ENCODE assay signal across 7 mouse cellular contexts in genomic region chr7:141460391-141461113, GRCm38 (mm10). TPM values are rescaled to one million over a fixed set of nuclear protein-coding genes. Genes with fewer than 3 reads are reported as not detected.
A peak's percentile ranks its signal among the peaks of the same experiment; 100 is the strongest.
DNase-seq lines count a peak whose midpoint lies in the region; ATAC-seq and TF ChIP-seq lines count a peak whose summit lies in the region.

Gene Cracr2b (plus strand): TSS chr7:141461094.

- H3K9me3 ChIP-seq in E14TG2a.4 (ENCODE audit: low read length), result no peaks in the 10 kb centered on the region
- H3K9me3 ChIP-seq in forebrain, embryonic 16.5 days (ENCODE audit: control insufficient read depth, low read length), result no peaks in the 10 kb centered on the region
- no peaks in the 10 kb centered on the region for H3K9me3 ChIP-seq in hindbrain, embryonic 16.5 days (ENCODE audit: control insufficient read depth, low read length)

- H3K9ac ChIP-seq in forebrain, embryonic 16.5 days (replicated peaks; ENCODE audit: low read depth, low read length), result peak within 1 kb of the TSS; percentile 38
- peak within 1 kb of the TSS; percentile 65 for H3K9ac ChIP-seq in hindbrain, embryonic 16.5 days (ENCODE audit: low read depth, low read length)

- no peak within 1 kb of the TSS for H3K27ac ChIP-seq in forebrain, embryonic 16.5 days (ENCODE audit: low read length)
- H3K27ac ChIP-seq in hindbrain, embryonic 16.5 days (ENCODE audit: low read depth, low read length), result no peak within 1 kb of the TSS
- peak within 1 kb of the TSS; percentile 58 for H3K27ac ChIP-seq in macrophage

- H3K4me3 ChIP-seq in C2C12 (ENCODE audit: insufficient read depth, poor library complexity, severe bottlenecking), result no peak within 1 kb of the TSS
- peak within 1 kb of the TSS; percentile 76 for H3K4me3 ChIP-seq in E14TG2a.4 (replicated peaks; ENCODE audit: low read length)
- peak within 1 kb of the TSS; percentile 36 for H3K4me3 ChIP-seq in forebrain, embryonic 16.5 days (replicated peaks; ENCODE audit: low read length)
- peak within 1 kb of the TSS; percentile 46 for H3K4me3 ChIP-seq in hindbrain, embryonic 16.5 days (ENCODE audit: low read length)
- peak within 1 kb of the TSS; percentile 38 for H3K4me3 ChIP-seq in macrophage (ENCODE audit: inconsistent target)

- H3K4me2 ChIP-seq in forebrain, embryonic 16.5 days (ENCODE audit: low read length), result peak within 1 kb of the TSS; percentile 54
- peak within 1 kb of the TSS; percentile 81 for H3K4me2 ChIP-seq in hindbrain, embryonic 16.5 days (ENCODE audit: low read length)

- peaks cover 3% of the 10 kb centered on the region for H3K36me3 ChIP-seq in C2C12 (ENCODE audit: control insufficient read depth, insufficient read depth)
- H3K36me3 ChIP-seq in E14TG2a.4 (ENCODE audit: insufficient read depth, low read length), result peaks cover 17% of the 10 kb centered on the region
- no peaks in the 10 kb centered on the region for H3K36me3 ChIP-seq in forebrain, embryonic 16.5 days (ENCODE audit: control insufficient read depth, insufficient read depth)
- H3K36me3 ChIP-seq in hindbrain, embryonic 16.5 days (ENCODE audit: control insufficient read depth, insufficient read depth, low read length), result peaks cover 3% of the 10 kb centered on the region; the same call in 1 of the 2 replicates
- H3K36me3 ChIP-seq in macrophage (ENCODE audit: inconsistent target), result peaks cover 15% of the 10 kb centered on the region; the same call in 1 of the 2 replicates

- no peak for DNase-seq in natural killer cell, adult 2 months (ENCODE audit: low spot score in 2 of 2)
- DNase-seq in thymus, postnatal 36 days, result no peak

- H3K79me3 ChIP-seq in C2C12 (ENCODE audit: low read depth), result no peaks in the 10 kb centered on the region

- no peaks in the 10 kb centered on the region for H3K79me2 ChIP-seq in C2C12 (ENCODE audit: control insufficient read depth, insufficient read depth)
- peaks cover 27% of the 10 kb centered on the region for H3K79me2 ChIP-seq in macrophage (ENCODE audit: inconsistent target)

- TF ChIP-seq CTCF in C2C12 (IDR thresholded peaks at IDR 0.05; ENCODE audit: control insufficient read depth, insufficient read depth, insufficient read length), result no peak
- no peak for TF ChIP-seq CTCF in E14TG2a.4 (conservative IDR thresholded peaks at IDR 0.05; ENCODE audit: low read length)

- H3ac ChIP-seq in C2C12 (ENCODE audit: control insufficient read depth, insufficient read length, low read depth), result peak within 1 kb of the TSS; percentile 39

- H3K27me3 ChIP-seq in C2C12 (ENCODE audit: control insufficient read depth, insufficient read depth, insufficient read length) (no peaks in the 10 kb centered on the region), E14TG2a.4 (ENCODE audit: insufficient read depth, low read length) (peaks cover 73% of the 10 kb centered on the region)
- H3K27me3 ChIP-seq in forebrain, embryonic 16.5 days (replicated peaks; ENCODE audit: control insufficient read depth, insufficient read depth, low read length), result peaks cover 49% of the 10 kb centered on the region
- peaks cover 50% of the 10 kb centered on the region for H3K27me3 ChIP-seq in hindbrain, embryonic 16.5 days (replicated peaks; ENCODE audit: control insufficient read depth, insufficient read depth, low read length)

- peaks cover 93% of the 10 kb centered on the region for H3K4me1 ChIP-seq in E14TG2a.4 (replicated peaks; ENCODE audit: low read depth, low read length)
- peaks cover 19% of the 10 kb centered on the region for H3K4me1 ChIP-seq in forebrain, embryonic 16.5 days (replicated peaks; ENCODE audit: control insufficient read depth, insufficient read depth, low read length)
- H3K4me1 ChIP-seq in hindbrain, embryonic 16.5 days (ENCODE audit: control insufficient read depth, insufficient read depth, low read depth, low read length), result peaks cover 22% of the 10 kb centered on the region

- WGBS in forebrain, embryonic 16.5 days, result 71% methylated on average over 15 of the region's 15 CpGs
- WGBS in hindbrain, embryonic 16.5 days, result 78% methylated on average over 15 of the region's 15 CpGs
- 55% methylated on average over 15 of the region's 15 CpGs for WGBS in macrophage (ENCODE audit: missing documents)

- ATAC-seq in forebrain, embryonic 16.5 days, result no peak
- ATAC-seq in hindbrain, embryonic 16.5 days, result no peak

TF ChIP-seq in C2C12, 6 proteins besides CTCF, POLR2A, EP300 and RAD21:
- no peak for TF ChIP-seq USF1 (IDR thresholded peaks at IDR 0.05; ENCODE audit: low read depth)
- no peak for TF ChIP-seq CEBPB (IDR thresholded peaks at IDR 0.05; ENCODE audit: low read depth)
- no peak for TF ChIP-seq FOSL1 (IDR thresholded peaks at IDR 0.05; ENCODE audit: insufficient read depth, low read length, poor library complexity, severe bottlenecking)
- TF ChIP-seq MYOG (IDR thresholded peaks at IDR 0.05; ENCODE audit: control insufficient read depth, extremely low read depth, insufficient read length), result no peak
- no peak for TF ChIP-seq MAX (IDR thresholded peaks at IDR 0.05)
- no peak for TF ChIP-seq MYOD1 (IDR thresholded peaks at IDR 0.05; ENCODE audit: control insufficient read depth, insufficient read length, low read depth)

RNA-seq across cellular contexts. Expression of gene Cracr2b, which starts in this region (rescaled TPM):
- polyA plus RNA-seq in C2C12 (2012; fragmentation: generic; extraction: Trizol), result 4.5 TPM
- 5.2 and 5.3 TPM in 2 replicates for polyA plus RNA-seq in forebrain, embryonic 16.5 days (2015; fragmentation: Nextera tagmentation; extraction: Ambion mirVana)
- polyA plus RNA-seq in hindbrain, embryonic 16.5 days (2015; fragmentation: Nextera tagmentation; extraction: Ambion mirVana), result 7.9 and 10.8 TPM in 2 replicates
- 100 to 1,000 TPM in 3 of 26 experiments, 10 to 100 TPM in 16, 1 to 10 TPM in 7; 3.3 to 175 (median 28.4) TPM for total RNA-seq in macrophage (2018; cell fraction: chromatin; rRNA removed)
- 10 to 100 TPM in 14 of 26 experiments, 1 to 10 TPM in 12; 2.7 to 27.1 (median 10.4) TPM for total RNA-seq in macrophage (2018; cell fraction: cytosol; rRNA removed)
- 10 to 100 TPM in 17 of 26 experiments, 1 to 10 TPM in 9; 3.5 to 65.9 (median 13.5) TPM for total RNA-seq in macrophage (2018; cell fraction: nucleus; rRNA removed)
- 15.7 to 22.0 TPM (median 19.0 TPM) in 3 replicates for polyA plus RNA-seq in macrophage (2018)
